Mouse (Mus musculus) neural tube, embryonic 10.5 days (tissue): ENCODE measurements around the gene Vmn2r72.

Experiments used
- DNase-seq: peaks from one replicate; pipeline ENCODE4 v3.0.0-alpha.2; 2017; ENCODE audit warnings: low spot score; ENCODE audit errors: extremely low spot score

The Vmn2r72 gene

GRCm38 (mm10) chr7:85754997-85755396 is at the start of gene Vmn2r72:
TSS of gene Vmn2r72 (minus strand) at chr7:85755097.
- DNase-seq = no peak
